Mouse (Mus musculus): Measurements from ENCODE around the gene Kyat3. TPM values are rescaled to one million over a fixed set of nuclear protein-coding genes. Genes with fewer than 3 reads are reported as not detected.
A peak's percentile ranks its signal among the peaks of the same experiment; 100 is the strongest.

Gene Kyat3
- 4.7 and 5.5 TPM in 2 replicates for polyA plus RNA-seq (2014; fragmentation: Nextera tagmentation; extraction: Ambion mirVana)

GRCm38 (mm10) chr3:142700442-142701322 is at the start of gene Kyat3:
Kyat3 (plus strand) TSS chr3:142701051.
- no peaks in the 10 kb centered on the region for H3K36me3 ChIP-seq (replicated peaks; ENCODE audit: control insufficient read depth, insufficient read depth)
- peaks cover 14% of the 10 kb centered on the region; the same call in 1 of the 2 replicates for H3K27me3 ChIP-seq (ENCODE audit: control insufficient read depth, insufficient read depth, low read length)
- no peak within 1 kb of the TSS for H3K27ac ChIP-seq
- no peaks in the 10 kb centered on the region for H3K9me3 ChIP-seq (ENCODE audit: control insufficient read depth, low read length)
- peak within 1 kb of the TSS; percentile 57 for H3K9ac ChIP-seq
- peak within 1 kb of the TSS; percentile 93 for H3K4me2 ChIP-seq (replicated peaks)
- under 1% methylated on average over 48 of the region's 48 CpGs for WGBS
- peak within 1 kb of the TSS; percentile 50 for H3K4me3 ChIP-seq (replicated peaks; ENCODE audit: low read length)
- peak; percentile 100 for ATAC-seq (ENCODE audit: low FRiP score)
- no peaks in the 10 kb centered on the region; the same call in 1 of the 2 replicates for H3K4me1 ChIP-seq (replicated peaks; ENCODE audit: control insufficient read depth, insufficient read depth, low read length)
- DNase-seq (ENCODE audit: low spot score): peak; percentile 89

GRCm38 (mm10) chr3:142664723-142665122 is 36.1 kb upstream of the Kyat3 start:
- Histone ChIP-seq H3K4me2 (replicated peaks) (no peak overlapping the region), H3K36me3 (replicated peaks; ENCODE audit: control insufficient read depth, insufficient read depth) (no peaks in the 10 kb centered on the region), H3K4me1 (replicated peaks; ENCODE audit: control insufficient read depth, insufficient read depth, low read length) (no peaks in the 10 kb centered on the region), H3K9ac (no peak overlapping the region), H3K9me3 (ENCODE audit: control insufficient read depth, low read length) (no peaks in the 10 kb centered on the region), H3K27ac (no peak overlapping the region), H3K4me3 (replicated peaks; ENCODE audit: low read length) (no peak overlapping the region), H3K27me3 (ENCODE audit: control insufficient read depth, insufficient read depth, low read length) (no peaks in the 10 kb centered on the region)
- WGBS: 93% methylated on average over 8 of the region's 8 CpGs
- ATAC-seq (ENCODE audit: low FRiP score): no peak
- DNase-seq (ENCODE audit: low spot score): no peak

GRCm38 (mm10) chr3:142674607-142675006 is 26.2 kb upstream of the Kyat3 start:
- DNase-seq (ENCODE audit: low spot score) (peak; percentile 38), ATAC-seq (ENCODE audit: low FRiP score) (no peak)
- no peak overlapping the region for H3K9ac ChIP-seq
- WGBS: 89% methylated on average over 1 of the region's 1 CpGs
- H3K4me2 ChIP-seq (replicated peaks): no peak overlapping the region
- no peaks in the 10 kb centered on the region for H3K36me3 ChIP-seq (replicated peaks; ENCODE audit: control insufficient read depth, insufficient read depth)
- no peaks in the 10 kb centered on the region for H3K27me3 ChIP-seq (ENCODE audit: control insufficient read depth, insufficient read depth, low read length)
- H3K27ac ChIP-seq: no peak overlapping the region
- no peaks in the 10 kb centered on the region for H3K9me3 ChIP-seq (ENCODE audit: control insufficient read depth, low read length)
- no peak overlapping the region for H3K4me3 ChIP-seq (replicated peaks; ENCODE audit: low read length)
- H3K4me1 ChIP-seq (replicated peaks; ENCODE audit: control insufficient read depth, insufficient read depth, low read length): no peaks in the 10 kb centered on the region

- Histone ChIP-seq H3K27ac (no peak overlapping the region), H3K4me2 (replicated peaks) (peak overlapping the region; percentile 22; the same call in 1 of the 2 replicates), H3K27me3 (ENCODE audit: control insufficient read depth, insufficient read depth, low read length) (no peaks in the 10 kb centered on the region), H3K9ac (no peak overlapping the region), H3K4me1 (replicated peaks; ENCODE audit: control insufficient read depth, insufficient read depth, low read length) (no peaks in the 10 kb centered on the region), H3K9me3 (ENCODE audit: control insufficient read depth, low read length) (peaks cover 1% of the 10 kb centered on the region; the same call in 1 of the 2 replicates), H3K36me3 (replicated peaks; ENCODE audit: control insufficient read depth, insufficient read depth) (no peaks in the 10 kb centered on the region), H3K4me3 (replicated peaks; ENCODE audit: low read length) (no peak overlapping the region)
- ATAC-seq (ENCODE audit: low FRiP score): no peak
- 67% methylated on average over 23 of the region's 23 CpGs for WGBS
- DNase-seq (ENCODE audit: low spot score): no peak
Observed at GRCm38 (mm10) chr3:142687939-142688338, 12.9 kb upstream of the Kyat3 start.

GRCm38 (mm10) chr3:142688353-142688752 is 12.5 kb upstream of the Kyat3 start:
- no peak overlapping the region for H3K9ac ChIP-seq
- no peak overlapping the region for H3K27ac ChIP-seq
- no peaks in the 10 kb centered on the region for H3K9me3 ChIP-seq (ENCODE audit: control insufficient read depth, low read length)
- no peak overlapping the region for H3K4me3 ChIP-seq (replicated peaks; ENCODE audit: low read length)
- peak overlapping the region; percentile 22; the same call in 1 of the 2 replicates for H3K4me2 ChIP-seq (replicated peaks)
- H3K4me1 ChIP-seq (replicated peaks; ENCODE audit: control insufficient read depth, insufficient read depth, low read length): no peaks in the 10 kb centered on the region
- no peaks in the 10 kb centered on the region for H3K36me3 ChIP-seq (replicated peaks; ENCODE audit: control insufficient read depth, insufficient read depth)
- no peaks in the 10 kb centered on the region for H3K27me3 ChIP-seq (ENCODE audit: control insufficient read depth, insufficient read depth, low read length)
- WGBS: 51% methylated on average over 13 of the region's 13 CpGs
- ATAC-seq (ENCODE audit: low FRiP score): no peak
- no peak for DNase-seq (ENCODE audit: low spot score)

- Histone ChIP-seq H3K9ac (no peak overlapping the region), H3K27me3 (ENCODE audit: control insufficient read depth, insufficient read depth, low read length) (peaks cover 8% of the 10 kb centered on the region; the same call in 1 of the 2 replicates), H3K27ac (no peak overlapping the region), H3K9me3 (ENCODE audit: control insufficient read depth, low read length) (no peaks in the 10 kb centered on the region), H3K36me3 (replicated peaks; ENCODE audit: control insufficient read depth, insufficient read depth) (no peaks in the 10 kb centered on the region), H3K4me1 (replicated peaks; ENCODE audit: control insufficient read depth, insufficient read depth, low read length) (no peaks in the 10 kb centered on the region; the same call in 1 of the 2 replicates), H3K4me3 (replicated peaks; ENCODE audit: low read length) (no peak overlapping the region), H3K4me2 (replicated peaks) (no peak overlapping the region)
- DNase-seq (ENCODE audit: low spot score) (no peak), ATAC-seq (ENCODE audit: low FRiP score) (no peak)
- 88% methylated on average over 2 of the region's 2 CpGs for WGBS
Observed at GRCm38 (mm10) chr3:142696517-142696916, 4.3 kb upstream of the Kyat3 start.

GRCm38 (mm10) chr3:142701407-142701989 is 647 bp downstream of the Kyat3 start:
- no peak overlapping the region for H3K27ac ChIP-seq
- DNase-seq (ENCODE audit: low spot score) (no peak), ATAC-seq (ENCODE audit: low FRiP score) (no peak)
- H3K4me3 ChIP-seq (replicated peaks; ENCODE audit: low read length): peak overlapping the region; percentile 50
- peak overlapping the region; percentile 57 for H3K9ac ChIP-seq
- WGBS: 33% methylated on average over 15 of the region's 15 CpGs
- no peaks in the 10 kb centered on the region for H3K36me3 ChIP-seq (replicated peaks; ENCODE audit: control insufficient read depth, insufficient read depth)
- H3K4me2 ChIP-seq (replicated peaks): peak overlapping the region; percentile 93
- no peaks in the 10 kb centered on the region for H3K9me3 ChIP-seq (ENCODE audit: control insufficient read depth, low read length)
- no peaks in the 10 kb centered on the region; the same call in 1 of the 2 replicates for H3K4me1 ChIP-seq (replicated peaks; ENCODE audit: control insufficient read depth, insufficient read depth, low read length)
- H3K27me3 ChIP-seq (ENCODE audit: control insufficient read depth, insufficient read depth, low read length): peaks cover 14% of the 10 kb centered on the region; the same call in 1 of the 2 replicates

- WGBS: 91% methylated on average over 17 of the region's 17 CpGs
- Histone ChIP-seq H3K4me1 (replicated peaks; ENCODE audit: control insufficient read depth, insufficient read depth, low read length) (no peaks in the 10 kb centered on the region), H3K9me3 (ENCODE audit: control insufficient read depth, low read length) (no peaks in the 10 kb centered on the region), H3K4me3 (replicated peaks; ENCODE audit: low read length) (no peak overlapping the region), H3K4me2 (replicated peaks) (no peak overlapping the region), H3K9ac (no peak overlapping the region), H3K27ac (no peak overlapping the region), H3K27me3 (ENCODE audit: control insufficient read depth, insufficient read depth, low read length) (peaks cover 3% of the 10 kb centered on the region; the same call in 1 of the 2 replicates), H3K36me3 (replicated peaks; ENCODE audit: control insufficient read depth, insufficient read depth) (no peaks in the 10 kb centered on the region)
- DNase-seq (ENCODE audit: low spot score): no peak
- no peak for ATAC-seq (ENCODE audit: low FRiP score)
Observed at GRCm38 (mm10) chr3:142706581-142707444, 6.0 kb downstream of the Kyat3 start.

Data from hindbrain, embryonic 14.5 days (tissue).